Mouse (Mus musculus) layer of hippocampus, postnatal 36 days (tissue): ENCODE results near the gene Ucp2. TPM values are rescaled to one million over a fixed set of nuclear protein-coding genes. Genes with fewer than 3 reads are reported as not detected.
"Not testable (repeated sequence)": the region's sequence is repeated elsewhere in the genome, so short reads cannot be mapped to it uniquely, and the experiment has no call there.

Experiments used
- DNase-seq, 2 experiments: peaks; one replicate each; pipeline ENCODE4 v3.0.0; 2022
- total RNA-seq, 2 experiments: library from RNA; stranded (reverse); gene quantifications; 2 replicates each; pipeline ENCODE4 v1.2.3; 2021

Gene Ucp2
- total RNA-seq, 2 experiments from 2014 or later, result 67.5 to 87.2 TPM

DNA sequence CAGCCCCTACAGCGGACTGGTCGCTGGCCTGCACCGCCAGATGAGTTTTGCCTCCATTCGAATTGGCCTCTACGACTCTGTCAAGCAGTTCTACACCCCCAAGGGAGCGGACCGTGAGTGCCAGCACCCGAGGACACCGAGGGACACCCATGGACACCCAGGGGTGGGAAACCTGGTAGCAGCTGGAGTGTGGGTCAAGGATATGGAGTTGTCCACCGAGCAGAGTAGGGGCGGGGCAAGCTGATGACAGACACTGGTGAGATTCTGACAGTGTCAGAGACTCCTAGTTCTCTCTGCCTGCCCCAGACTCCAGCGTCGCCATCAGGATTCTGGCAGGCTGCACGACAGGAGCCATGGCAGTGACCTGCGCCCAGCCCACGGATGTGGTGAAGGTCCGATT is 13.0 kb upstream of the Ucp2 start:
- DNase-seq, result no peak

DNA sequence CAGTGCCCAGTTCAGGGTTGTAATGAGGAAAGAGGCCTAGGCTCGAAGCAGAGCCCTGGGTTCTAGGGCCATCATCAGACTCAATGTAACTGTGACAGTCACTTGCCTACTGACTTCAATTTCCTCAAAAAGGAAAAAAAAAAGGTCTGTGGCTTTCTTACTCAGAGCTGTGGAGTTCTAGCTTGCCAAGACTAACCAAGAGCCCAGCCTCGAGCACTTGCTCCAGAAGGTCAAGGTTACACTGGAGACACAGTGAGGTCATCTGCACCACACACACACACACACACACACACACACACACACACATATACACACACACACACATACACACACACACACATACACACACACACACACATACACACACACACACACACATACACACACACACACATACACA is 11.1 kb upstream of the Ucp2 start:
- DNase-seq, result not testable (repeated sequence)

DNA sequence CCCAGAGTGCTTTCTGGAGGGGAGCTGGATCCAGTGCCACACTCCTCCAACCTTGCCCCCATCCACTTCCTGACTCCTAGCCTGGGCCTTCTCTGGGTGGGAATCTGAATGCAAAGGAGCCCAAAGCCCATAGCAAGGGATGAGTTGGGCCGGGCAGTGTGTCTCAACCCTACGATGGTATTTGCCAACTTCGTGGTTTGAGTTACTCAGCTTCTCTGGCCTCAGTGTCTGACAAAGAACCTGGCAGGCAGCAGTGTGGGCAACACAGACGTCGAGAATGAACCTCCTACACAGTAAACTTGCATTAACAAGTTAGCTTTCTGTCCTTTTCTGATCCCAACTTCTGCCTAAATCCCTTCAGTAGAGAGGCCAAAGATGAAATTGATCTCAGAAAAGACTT is 8.6 kb upstream of the Ucp2 start:
- DNase-seq, result no peak

DNA sequence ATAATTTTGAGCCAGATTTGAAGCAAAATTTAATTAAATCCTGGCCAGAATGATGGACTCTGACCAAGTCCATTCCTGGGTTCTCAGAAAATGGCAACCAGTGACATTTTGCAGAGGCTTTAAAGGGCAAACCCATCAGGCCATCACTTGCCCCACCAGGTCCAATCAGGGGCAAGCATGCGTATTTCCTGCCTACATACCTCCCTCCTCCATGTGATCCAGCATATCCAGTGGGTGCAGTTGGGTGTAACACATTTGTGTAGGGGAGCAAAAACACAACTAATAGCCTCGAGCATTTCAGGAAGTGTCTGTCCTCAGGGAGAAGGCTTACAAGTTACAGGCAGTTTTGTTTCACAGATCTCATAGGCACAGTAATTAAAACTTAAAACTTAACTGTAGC is 5.8 kb upstream of the Ucp2 start:
- DNase-seq, result no peak

DNA sequence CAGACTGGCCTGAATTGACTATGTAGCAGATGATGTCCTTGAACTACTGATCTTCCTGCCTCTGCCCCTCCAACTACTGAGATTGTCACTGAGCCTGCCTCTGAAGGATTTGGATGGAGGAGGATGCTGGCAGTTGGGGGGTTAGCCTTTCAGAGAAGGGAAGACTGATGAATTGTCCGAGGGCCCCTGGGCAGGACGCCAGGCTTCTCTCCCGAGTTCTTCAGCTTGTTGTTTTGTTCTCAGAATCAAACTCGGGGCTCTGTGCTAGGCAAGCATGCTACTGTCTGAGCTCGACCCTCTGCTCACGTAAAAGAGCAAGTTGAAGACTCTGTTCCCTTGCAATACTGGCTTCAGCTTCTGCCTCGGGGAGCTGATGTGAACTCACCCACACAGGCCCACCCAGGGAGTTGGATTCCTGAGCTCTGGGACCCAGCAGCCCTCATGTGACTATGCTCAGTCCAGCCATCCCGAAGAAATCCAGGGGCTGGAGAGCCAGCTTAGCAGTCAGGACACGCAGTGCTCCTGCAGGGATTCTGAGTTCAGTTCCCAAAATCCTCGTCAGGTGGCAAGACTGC is 4.6 kb upstream of the Ucp2 start:
- no peak for DNase-seq

DNA sequence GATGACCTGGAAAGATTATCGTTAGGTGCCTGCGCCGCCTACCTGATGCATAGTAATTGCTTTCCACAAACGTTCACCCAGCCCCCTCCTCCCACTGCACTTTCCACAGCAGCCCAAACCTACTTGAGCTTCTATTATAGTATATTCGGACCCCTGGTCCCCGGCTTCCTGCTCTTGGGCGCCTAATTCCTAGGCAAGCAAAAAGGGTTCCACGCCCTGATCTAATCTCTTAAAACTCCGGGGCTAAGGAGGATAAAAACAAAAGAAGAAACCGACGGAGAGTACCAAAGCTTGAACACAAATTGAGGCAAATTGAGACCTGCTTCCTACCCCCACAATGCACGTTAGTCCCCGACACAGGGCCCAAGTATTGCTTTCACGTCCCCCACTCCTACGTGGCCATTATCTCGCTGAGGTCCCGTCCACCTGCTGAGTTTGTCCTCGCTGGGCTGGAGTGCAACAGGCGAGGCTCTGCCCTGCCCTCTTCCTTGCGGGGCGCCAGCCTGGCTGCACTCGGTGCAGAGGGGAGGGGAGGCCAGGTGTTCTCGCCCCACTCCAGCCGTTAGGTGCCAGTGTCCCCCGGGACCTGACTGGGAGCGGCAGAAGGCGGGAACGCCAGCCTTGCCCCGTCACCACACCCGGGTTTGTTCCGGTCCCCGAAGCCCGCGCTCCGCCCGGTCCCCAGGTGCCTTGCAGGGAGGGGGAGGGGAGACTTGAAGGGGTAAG is 583 bp upstream of the Ucp2 start:
- no peak for DNase-seq

DNA sequence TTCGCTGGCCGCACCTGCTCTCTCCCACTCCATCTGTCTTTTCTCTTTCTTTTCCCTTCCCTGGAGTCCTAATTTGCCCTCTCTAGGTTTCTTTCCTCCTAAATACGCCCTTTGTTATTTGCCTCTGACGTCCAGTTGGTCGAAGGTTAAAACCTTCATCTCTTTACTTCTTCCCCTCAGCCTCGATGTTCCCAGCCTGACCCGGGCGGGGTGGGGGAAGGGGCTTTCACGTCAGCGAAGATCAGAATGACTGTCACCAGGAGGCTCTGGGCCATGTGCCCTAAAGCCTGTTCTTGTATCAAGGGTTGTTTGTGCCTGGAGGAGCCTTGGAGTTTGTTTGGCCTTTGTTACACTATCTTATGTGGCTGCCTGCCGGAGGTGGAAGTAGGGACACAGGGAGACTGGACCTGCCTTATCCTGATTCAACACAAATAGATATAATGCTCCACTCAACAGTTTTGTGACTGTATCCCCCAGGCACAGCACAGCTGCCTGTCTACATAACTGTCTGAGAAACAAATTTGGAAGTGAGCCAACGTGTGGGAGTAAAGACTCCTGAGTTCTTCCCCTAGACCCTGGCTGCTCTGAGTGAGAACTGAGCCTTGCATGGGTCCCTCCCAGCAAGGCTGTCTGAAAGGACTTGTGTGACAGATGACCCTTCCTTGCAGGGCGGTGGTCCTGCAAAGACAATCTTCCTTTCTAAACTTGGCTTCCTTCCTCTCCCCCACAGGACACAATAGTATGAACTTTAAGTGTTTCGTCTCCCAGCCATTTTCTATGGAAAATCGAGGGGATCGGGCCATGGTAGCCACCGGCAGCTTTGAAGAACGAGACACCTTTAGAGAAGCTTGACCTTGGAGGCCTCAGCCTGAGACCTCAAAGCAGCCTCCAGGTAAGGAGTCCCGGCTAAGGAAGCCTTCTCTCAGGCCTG is 612 bp downstream of the Ucp2 start:
- no peak for DNase-seq

DNA sequence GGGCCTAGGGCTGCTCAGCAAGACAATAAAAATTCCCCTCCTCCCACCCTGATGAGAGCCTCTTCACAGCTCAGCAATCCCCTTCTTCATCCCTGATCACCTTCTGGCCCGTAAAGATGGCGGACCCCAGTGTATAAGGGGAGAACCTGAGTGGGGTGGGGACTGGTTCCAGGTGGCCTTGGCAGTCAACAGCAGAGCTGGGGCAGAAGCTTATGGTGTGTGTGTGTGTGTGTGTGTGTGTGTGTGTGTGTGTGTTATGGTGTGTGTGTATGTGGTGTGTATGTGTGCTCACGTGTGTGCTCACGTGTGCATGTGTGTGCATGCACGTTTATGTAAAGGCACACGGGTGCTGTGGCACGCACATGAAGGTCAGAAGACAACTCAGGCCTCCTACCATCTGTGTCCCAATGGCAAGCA is 1.3 kb downstream of the Ucp2 start:
- DNase-seq, result no peak

DNA sequence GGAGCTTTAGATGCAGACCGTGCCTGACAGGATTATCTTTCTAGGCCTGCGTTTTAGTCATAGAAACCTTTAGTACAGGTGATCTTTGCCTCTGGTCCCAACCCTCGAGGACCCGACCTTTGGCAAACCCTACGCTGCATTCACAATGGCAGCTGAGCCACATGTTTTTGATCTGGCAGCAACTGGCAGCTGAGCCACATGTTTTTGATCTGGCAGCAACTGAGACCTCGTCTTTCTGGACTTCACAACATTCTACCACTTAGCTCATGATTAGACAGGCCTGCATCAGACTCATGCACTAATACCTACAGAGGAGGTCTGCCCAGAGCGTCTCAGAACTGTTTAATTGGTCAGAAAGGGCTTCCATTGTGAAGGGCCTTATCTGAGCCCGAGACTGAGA is 1.9 kb downstream of the Ucp2 start:
- no peak for DNase-seq

DNA sequence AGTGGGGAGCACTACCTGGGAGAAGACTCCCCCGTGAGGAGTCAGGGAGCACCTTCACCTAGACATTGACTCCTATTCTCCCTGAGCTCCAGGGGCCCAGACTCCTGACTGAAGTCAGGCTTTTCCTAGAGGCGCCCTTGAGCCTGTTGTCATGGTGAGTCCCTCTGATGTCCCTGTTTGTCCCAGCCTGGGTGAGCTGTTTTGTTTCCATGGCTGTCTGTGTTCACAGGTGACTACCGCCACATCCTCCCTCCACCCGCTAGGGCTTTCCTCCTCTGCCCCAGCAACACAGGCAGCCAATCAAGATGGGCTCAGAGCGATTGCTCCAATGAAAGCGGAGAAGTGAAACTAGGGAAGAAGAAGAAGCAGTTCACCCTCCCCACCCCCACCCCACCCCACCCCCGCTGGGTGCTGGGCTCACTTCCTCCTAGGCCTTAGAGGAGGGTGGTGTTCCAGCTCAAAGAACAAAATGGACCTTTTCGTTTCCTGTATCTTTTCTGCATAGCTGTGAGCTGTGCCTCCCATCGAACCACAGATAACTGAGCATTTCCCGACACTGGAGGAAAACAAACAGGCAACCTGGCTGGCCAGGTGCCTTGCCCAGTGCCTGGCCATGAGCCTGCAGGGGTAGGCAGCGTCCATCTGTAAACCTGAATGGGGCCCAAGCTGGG is 2.6 kb downstream of the Ucp2 start:
- peak; percentile 66 for DNase-seq

DNA sequence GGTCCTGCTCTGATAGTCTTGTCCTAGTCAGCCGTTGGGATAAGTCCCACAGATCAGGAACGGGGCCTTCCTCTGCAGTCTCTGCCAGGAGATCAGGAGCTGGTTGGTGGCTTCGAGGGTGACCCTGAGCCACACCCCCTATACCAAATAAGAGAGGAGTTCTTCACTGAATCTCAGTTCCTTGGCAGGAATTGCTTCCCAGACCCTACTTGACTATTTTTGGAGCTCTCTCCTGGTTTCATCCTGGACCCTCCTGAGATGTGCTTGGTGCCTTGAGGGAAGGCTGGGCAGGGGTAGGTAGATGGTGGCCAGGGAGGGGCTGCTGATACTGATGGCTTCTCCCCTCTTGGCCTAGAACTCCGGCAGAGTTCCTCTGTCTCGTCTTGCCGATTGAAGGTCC is 3.2 kb downstream of the Ucp2 start:
- DNase-seq, result no peak

DNA sequence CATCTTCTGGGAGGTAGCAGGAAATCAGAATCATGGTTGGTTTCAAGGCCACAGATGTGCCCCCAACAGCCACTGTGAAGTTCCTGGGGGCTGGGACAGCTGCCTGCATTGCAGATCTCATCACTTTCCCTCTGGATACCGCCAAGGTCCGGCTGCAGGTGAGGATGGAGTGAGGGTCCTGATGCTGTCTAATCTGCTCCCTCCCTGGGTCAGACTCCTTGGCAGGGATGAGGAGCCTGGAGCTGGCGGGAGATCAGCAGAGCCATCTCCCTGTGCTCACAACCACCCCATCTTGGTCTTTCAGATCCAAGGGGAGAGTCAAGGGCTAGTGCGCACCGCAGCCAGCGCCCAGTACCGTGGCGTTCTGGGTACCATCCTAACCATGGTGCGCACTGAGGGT is 3.7 kb downstream of the Ucp2 start:
- DNase-seq, result no peak

DNA sequence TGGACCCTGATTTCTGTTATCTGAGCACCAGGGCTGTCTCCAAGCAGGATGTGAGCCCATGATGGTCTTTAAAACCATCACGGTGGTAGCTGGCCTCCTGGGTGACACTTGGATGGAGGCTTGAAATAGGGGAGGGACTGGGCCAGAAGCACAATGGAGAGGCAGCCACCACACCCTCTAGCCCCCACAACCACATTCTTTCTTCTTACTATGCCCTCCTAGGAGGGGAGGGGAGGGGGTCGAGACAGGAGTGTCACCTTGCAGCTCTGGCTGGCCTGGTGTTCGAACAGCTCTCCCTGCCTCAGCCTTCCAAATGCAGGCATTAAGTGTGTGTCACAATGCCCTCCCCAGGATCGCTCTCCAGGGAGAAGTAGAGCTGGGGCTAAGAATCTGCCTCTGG is 4.3 kb downstream of the Ucp2 start:
- DNase-seq, result no peak

DNA sequence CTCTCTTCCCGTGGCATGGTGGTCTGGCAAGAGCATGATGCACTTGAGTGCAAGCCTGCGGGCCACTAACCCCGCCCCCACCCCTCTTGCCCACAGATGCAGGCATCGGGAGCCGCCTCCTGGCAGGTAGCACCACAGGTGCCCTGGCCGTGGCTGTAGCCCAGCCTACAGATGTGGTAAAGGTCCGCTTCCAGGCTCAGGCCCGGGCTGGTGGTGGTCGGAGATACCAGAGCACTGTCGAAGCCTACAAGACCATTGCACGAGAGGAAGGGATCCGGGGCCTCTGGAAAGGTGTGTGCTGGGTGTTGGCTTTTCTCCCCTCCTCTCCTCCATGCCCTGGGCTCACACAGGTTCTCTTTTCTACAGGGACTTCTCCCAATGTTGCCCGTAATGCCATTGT is 4.8 kb downstream of the Ucp2 start:
- DNase-seq, result no peak

DNA sequence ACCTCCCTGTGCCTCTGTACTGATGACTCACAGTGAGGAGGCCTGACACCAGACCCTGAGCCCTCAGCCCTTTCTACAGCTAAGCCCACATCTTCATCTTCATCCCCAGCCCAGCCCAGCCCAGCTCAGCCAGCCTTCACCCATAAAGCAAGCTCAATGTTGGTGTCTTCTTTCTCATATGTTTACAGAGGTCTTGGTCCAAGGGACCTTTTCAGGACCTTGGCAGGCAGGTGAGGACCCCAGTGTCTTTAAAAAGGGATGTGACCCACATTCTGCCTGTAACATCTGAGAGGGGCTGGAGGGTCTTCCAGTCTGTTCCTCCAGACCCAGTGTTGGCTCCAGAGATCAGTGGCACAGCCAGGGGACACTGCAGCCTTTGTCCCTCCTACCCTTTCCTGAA is 6.3 kb downstream of the Ucp2 start:
- no peak for DNase-seq

DNA sequence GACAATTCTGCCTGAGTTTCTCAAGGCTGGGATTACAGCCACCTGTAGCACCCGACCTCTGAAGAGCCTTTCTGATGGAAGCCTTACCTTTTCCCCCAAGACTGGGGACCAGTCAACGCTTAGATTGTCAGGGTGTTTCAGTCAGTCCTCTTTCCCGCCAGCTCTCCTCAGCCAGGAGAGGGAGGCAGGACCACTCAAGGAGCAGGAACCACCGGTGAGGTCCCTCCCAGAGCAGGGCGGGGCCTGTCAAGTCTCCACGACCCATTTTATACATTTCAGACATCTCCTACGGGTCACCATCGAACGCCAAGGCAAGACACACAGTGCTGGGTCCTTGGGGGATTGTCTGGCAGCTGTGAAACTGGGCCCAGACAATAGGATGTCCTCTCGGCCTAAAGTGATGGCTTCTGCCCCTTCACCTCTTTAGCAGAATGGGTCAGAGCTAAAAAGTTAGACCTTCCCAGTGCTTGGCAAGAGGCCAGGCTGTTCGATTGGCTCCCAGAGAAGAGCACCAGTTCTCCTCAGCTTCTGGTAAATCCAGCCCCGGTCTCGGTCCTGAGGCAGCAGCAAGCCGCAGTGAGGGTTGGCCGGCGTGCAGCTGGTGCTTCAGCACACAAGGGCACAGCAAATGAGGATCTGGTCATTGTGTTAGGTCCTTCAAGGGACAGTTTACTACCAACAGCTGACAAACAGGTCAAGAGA is 7.3 kb downstream of the Ucp2 start:
- DNase-seq, result no peak

DNA sequence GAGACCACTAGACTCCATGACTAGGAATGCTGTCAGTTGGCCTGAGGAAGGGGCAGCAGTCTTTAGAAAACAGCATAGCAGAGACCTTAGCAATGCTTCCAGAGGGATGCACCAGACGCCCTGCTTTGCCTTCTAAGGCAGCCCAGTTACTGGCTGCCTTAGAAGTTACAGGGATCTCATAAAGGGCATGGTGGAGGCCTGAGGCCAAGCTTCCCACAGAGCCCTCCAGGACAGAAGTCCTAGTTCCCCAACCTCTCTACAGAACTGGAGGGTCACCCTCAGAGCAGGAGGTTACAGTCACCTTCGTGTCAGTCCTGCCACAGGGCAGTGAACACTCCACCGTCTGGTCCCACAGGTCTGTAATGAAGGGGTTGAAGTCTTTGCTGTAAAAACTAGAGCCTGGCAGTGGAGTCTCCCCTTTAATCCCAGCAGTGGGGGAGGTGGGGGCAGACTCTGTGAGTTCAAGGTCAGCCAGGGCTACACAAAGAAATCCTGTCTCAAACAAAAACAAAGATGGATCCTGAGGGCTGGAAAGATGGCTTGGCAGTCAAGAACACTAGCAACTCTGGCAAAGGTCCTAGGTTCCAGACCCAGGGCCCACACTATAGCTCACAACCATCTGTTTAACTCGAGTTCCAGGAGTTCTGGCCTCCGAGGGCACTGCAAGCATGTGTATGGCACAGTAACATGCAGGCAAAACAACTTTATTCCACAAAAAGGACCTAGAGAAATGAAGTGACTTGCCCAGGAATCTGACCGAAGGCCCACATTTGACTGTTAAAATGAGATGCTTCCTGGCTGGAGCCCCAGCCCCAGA is 8.1 kb downstream of the Ucp2 start:
- DNase-seq, result no peak

DNA sequence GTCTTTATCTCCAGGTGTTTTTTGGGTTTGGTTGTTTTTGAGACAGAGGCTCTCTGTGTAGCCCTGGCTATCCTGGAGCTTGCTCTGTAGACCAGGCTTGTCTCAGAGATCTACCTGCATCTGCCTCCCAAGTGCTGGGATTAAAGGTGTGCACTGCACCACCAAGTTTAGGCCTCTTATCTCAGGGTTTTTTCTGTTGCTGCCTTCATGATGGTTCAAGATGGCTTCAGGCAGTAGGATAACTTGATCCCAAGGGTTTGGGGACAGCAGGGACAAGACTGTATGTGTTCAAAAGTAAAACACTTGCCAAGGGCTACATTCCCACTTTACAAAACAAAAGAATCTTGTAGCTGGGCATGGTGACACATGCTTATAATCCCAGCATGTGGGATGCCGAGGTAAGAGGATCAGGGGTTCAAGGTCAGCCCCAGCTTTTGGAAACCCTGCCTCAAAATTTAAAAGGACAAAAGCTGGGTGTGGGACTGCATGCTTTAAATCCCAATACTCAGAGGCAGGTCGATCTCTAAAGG is 8.8 kb downstream of the Ucp2 start:
- DNase-seq, result no peak

DNA sequence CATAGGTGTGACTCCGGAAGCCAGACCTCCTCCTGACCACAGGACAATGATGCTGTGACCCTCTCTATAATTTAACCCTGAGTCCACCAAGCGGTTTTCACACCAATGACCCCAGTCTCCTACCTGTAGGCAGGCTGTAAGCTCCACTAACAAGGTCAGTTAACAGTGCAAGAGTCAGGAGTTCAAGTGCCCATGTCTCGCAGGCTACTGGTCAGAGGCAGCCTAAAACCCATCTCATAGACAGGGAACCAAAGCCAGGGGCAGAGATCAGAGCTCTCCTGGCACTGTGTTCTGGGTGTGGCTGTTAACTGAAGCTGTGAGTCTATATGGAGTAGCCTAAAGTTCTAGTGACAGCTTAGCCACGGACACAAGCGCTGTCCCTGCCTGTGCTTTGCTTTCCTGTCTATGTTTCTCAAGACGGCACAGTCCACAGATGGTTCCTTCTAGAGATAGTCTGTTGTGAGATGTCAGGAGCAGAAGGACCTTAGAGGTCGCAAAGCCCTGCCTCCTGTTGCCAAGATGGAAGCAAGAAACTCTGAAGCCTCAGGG is 9.3 kb downstream of the Ucp2 start:
- DNase-seq, result no peak

DNA sequence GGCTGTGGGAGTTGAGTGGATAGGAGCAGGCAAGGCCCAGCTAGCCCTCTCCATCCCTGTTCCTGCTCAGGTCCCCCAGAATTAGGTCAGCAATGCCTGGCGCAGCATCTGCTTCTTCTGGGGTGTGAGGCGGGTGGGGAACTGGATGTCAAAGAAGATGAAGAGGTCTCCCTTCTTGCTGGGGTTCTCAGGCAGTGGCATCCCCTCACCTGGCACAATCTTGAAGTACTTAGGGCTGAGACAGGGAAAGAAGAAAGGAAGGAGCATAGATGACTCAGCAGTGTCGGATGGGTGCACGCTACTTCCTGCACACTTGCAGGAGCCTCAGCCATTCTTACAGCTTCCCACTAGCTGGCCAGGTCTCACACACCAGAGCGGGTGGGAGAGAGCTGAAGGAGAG is 9.9 kb downstream of the Ucp2 start:
- DNase-seq, result no peak
